Mouse (Mus musculus) right cerebral cortex, postnatal 10 days (tissue): ENCODE measurements around the gene Etfrf1.
A peak's percentile ranks its signal among the peaks of the same experiment; 100 is the strongest.

Experiments
- DNase-seq, 2 experiments: peaks; one replicate each; pipeline ENCODE4 v3.0.0; 2021; ENCODE audit warnings: low spot score in 2 of 2

Gene Etfrf1

GRCm38 (mm10) chr6:145224246-145224645 lies 13.3 kb downstream of the Etfrf1 start:
- no peak for DNase-seq

GRCm38 (mm10) chr6:145226296-145226695 lies 15.4 kb downstream of the Etfrf1 start:
- DNase-seq, result no peak

- no peak for DNase-seq
These were observed 23.5 kb downstream of the Etfrf1 start for GRCm38 (mm10) chr6:145234391-145234790.

- DNase-seq, result no peak
These were observed 24.4 kb downstream of the Etfrf1 start for GRCm38 (mm10) chr6:145235367-145235766.

GRCm38 (mm10) chr6:145237148-145237547 lies 26.2 kb downstream of the Etfrf1 start:
- no peak for DNase-seq

- DNase-seq, result no peak
These were observed 29.4 kb downstream of the Etfrf1 start for GRCm38 (mm10) chr6:145240285-145240684.

GRCm38 (mm10) chr6:145242521-145242920 lies 31.6 kb downstream of the Etfrf1 start:
- no peak for DNase-seq

GRCm38 (mm10) chr6:145246841-145247240 lies 35.9 kb downstream of the Etfrf1 start:
- no peak for DNase-seq

- DNase-seq, result no peak
These were observed 37.0 kb downstream of the Etfrf1 start for GRCm38 (mm10) chr6:145247886-145248285.

GRCm38 (mm10) chr6:145249291-145250184 lies 38.6 kb downstream of the Etfrf1 start:
- DNase-seq, result peak; percentile 60 to 63

GRCm38 (mm10) chr6:145250185-145250791 lies 39.4 kb downstream of the Etfrf1 start, which contains the start of gene Kras:
Gene Kras, minus strand, starts transcription at chr6:145250239.
- DNase-seq, result peak; percentile 92 to 93

GRCm38 (mm10) chr6:145250820-145251219 lies 39.9 kb downstream of the Etfrf1 start:
- peak; percentile 49 to 66 for DNase-seq

- DNase-seq, result no peak
These were observed 45.2 kb downstream of the Etfrf1 start for GRCm38 (mm10) chr6:145255952-145256700.

GRCm38 (mm10) chr6:145256701-145257073 lies 45.8 kb downstream of the Etfrf1 start:
- no peak for DNase-seq

- no peak for DNase-seq
These were observed 51.4 kb downstream of the Etfrf1 start for GRCm38 (mm10) chr6:145262314-145262713.
